Mouse (Mus musculus) forebrain, embryonic 14.5 days (tissue): ENCODE measurements at regions not wholly inside any gene's neighbourhood (a gene's known extent, or its start where the extent isn't known, plus 50 kb on each side); places are given as distances from the start of the nearest gene placed in this dataset.

Experiments used
- ATAC-seq: fragments of 200-750 bp; cut with Nextera tagmentation; 2 replicates; pipeline ENCODE4 v1.8.0; 2017; ENCODE audit warnings: mild to moderate bottlenecking, moderate library complexity
- DNase-seq: peaks from one replicate; pipeline ENCODE4 v3.0.0-alpha.2; 2015; ENCODE audit warnings: low spot score
- H3K27ac ChIP-seq: fragments of 300-500 bp; sonication (generic); 2 replicates; pipeline ENCODE4 v1.5.1; 2014; ENCODE audit warnings: low read depth, mild to moderate bottlenecking, control low read depth, low read length, moderate library complexity
- H3K27me3 ChIP-seq: fragments of 300-500 bp; sonication (generic); replicated peaks from 2 replicates; pipeline ENCODE4 v1.6.1; 2014; ENCODE audit warnings: low read length, control low read depth, mixed read lengths; ENCODE audit not compliant: control insufficient read depth, insufficient read depth
- H3K36me3 ChIP-seq: fragments of 300-500 bp; sonication (generic); 2 replicates; pipeline ENCODE4 v1.6.1; 2014; ENCODE audit warnings: low read length, control low read depth; ENCODE audit not compliant: control insufficient read depth, insufficient read depth
- H3K4me1 ChIP-seq: fragments of 300-500 bp; sonication (generic); 2 replicates; pipeline ENCODE4 v1.6.1; 2014; ENCODE audit warnings: antibody characterized with exemption, low read length, control low read depth; ENCODE audit not compliant: control insufficient read depth, insufficient read depth
- H3K4me2 ChIP-seq: fragments of 300-500 bp; sonication (generic); 2 replicates; pipeline ENCODE4 v1.6.1; 2014; ENCODE audit warnings: mild to moderate bottlenecking, control low read depth, low read length
- H3K4me3 ChIP-seq: fragments of 300-500 bp; sonication (generic); 2 replicates; pipeline ENCODE4 v1.5.1; 2014; ENCODE audit warnings: low read depth, low read length, control low read depth
- H3K9ac ChIP-seq: fragments of 300-500 bp; sonication (generic); 2 replicates; pipeline ENCODE4 v1.6.1; 2014; ENCODE audit warnings: mild to moderate bottlenecking, low read length, control low read depth, moderate library complexity
- H3K9me3 ChIP-seq: fragments of 300-500 bp; sonication (generic); replicated peaks from 2 replicates; pipeline ENCODE4 v1.6.1; 2016; ENCODE audit warnings: low read length, control low read depth, mixed read lengths; ENCODE audit not compliant: control insufficient read depth
- WGBS: fragments of 180-500 bp; shearing (Covaris S2); extraction: QIAGEN DNeasy Blood & Tissue Kit; methylation state at CpG from one replicate; pipeline ENCODE4 v1.1.7; 2014; 5-methylcytosine and 5-hydroxymethylcytosine counted together

DNA sequence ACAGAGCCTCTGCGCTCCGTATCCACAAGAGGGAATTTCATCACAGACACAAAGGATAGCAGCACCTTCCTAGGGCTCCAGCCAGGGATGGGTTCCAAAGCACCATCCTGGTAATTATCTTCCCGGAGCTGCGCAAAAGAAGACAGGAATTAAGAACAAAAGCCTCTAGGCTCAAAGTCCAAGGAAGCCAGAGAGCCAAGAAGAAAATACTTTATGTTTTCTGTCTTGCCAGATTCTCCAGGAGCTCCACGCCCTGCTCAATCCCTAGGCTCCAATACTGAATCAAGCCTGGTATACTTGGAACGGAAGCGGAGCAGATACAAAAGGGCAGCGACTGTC lies 54.4 kb downstream of the Irf2bpl start:
- Histone ChIP-seq H3K4me1 (peaks cover 44% of the 10 kb centered on the region), H3K27ac (no peak overlapping the region; the same call in 1 of the 2 replicates), H3K9me3 (no peaks in the 10 kb centered on the region), H3K4me2 (no peak overlapping the region), H3K27me3 (no peaks in the 10 kb centered on the region), H3K4me3 (no peak overlapping the region), H3K9ac (no peak overlapping the region), H3K36me3 (no peaks in the 10 kb centered on the region)
- ATAC-seq (no peak), DNase-seq (no peak)
- 37% methylated on average over 8 of the region's 8 CpGs for WGBS

DNA sequence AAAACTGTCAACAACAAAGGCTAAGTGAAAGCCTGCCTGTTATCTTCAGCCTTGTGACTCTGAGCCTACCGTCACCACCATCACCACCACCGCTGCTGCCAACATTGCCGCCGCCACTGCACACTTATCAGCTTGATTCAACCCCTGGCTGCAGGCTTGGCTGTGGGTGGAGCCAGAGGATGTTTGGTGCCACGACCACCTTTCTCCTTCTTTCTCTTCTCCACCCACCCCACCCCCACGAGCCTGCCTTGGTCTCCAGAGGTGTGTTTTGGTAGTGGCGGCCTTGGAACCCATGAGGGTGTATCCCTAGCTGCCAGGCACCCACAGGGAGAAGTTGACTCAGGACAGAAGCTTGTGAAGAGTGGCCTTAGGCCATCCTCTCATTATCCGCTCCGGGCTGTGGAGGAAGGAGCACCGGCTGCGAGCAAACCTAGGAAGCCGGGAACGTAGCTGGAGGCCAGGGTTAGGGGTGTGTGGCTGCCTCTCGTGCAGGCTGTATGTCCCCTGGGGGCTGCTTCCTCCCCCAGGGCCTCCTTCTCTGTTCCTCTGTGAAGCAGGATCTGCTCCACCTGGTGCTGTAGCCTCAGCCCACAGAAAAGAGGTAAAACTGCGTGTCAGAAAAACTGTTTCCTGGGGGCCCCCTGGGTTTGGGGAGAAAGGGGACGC lies 54.9 kb downstream of the Irf2bpl start:
- Histone ChIP-seq H3K27ac (no peak overlapping the region), H3K4me1 (peaks cover 49% of the 10 kb centered on the region), H3K4me2 (no peak overlapping the region), H3K27me3 (no peaks in the 10 kb centered on the region), H3K9ac (no peak overlapping the region), H3K4me3 (no peak overlapping the region), H3K9me3 (no peaks in the 10 kb centered on the region), H3K36me3 (no peaks in the 10 kb centered on the region)
- no peak for DNase-seq
- ATAC-seq, result no peak
- WGBS, result 58% methylated on average over 16 of the region's 16 CpGs

DNA sequence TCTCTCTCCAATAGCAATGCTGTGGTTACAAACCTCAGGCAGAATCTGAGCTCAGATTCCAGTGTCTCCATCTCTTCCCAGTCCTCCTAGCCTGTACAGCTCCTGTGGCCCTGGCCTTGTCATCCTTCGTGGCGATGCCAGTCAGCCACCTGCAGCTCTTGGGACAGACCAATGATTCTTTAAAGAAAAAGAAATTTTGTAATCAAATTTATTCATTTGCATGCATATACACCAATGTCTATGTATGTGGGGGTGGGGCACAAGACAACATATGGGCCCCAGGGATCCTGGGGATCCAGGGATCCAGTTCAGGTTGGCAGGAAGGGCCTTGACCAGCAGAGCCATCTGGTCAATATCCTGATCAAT lies 57.4 kb downstream of the Irf2bpl start:
- 0 out of 2 replicates have a peak overlapping the region, but pooled peaks have one; percentile 33 for H3K27ac ChIP-seq
- H3K4me1 ChIP-seq, result peaks cover 53% of the 10 kb centered on the region
- H3K27me3 ChIP-seq, result no peaks in the 10 kb centered on the region
- H3K4me3 ChIP-seq, result no peak overlapping the region
- no peaks in the 10 kb centered on the region for H3K9me3 ChIP-seq
- no peak overlapping the region for H3K9ac ChIP-seq
- 82% methylated on average over 2 of the region's 2 CpGs for WGBS
- H3K4me2 ChIP-seq, result no peak overlapping the region
- no peak for DNase-seq
- no peaks in the 10 kb centered on the region for H3K36me3 ChIP-seq
- ATAC-seq, result no peak

DNA sequence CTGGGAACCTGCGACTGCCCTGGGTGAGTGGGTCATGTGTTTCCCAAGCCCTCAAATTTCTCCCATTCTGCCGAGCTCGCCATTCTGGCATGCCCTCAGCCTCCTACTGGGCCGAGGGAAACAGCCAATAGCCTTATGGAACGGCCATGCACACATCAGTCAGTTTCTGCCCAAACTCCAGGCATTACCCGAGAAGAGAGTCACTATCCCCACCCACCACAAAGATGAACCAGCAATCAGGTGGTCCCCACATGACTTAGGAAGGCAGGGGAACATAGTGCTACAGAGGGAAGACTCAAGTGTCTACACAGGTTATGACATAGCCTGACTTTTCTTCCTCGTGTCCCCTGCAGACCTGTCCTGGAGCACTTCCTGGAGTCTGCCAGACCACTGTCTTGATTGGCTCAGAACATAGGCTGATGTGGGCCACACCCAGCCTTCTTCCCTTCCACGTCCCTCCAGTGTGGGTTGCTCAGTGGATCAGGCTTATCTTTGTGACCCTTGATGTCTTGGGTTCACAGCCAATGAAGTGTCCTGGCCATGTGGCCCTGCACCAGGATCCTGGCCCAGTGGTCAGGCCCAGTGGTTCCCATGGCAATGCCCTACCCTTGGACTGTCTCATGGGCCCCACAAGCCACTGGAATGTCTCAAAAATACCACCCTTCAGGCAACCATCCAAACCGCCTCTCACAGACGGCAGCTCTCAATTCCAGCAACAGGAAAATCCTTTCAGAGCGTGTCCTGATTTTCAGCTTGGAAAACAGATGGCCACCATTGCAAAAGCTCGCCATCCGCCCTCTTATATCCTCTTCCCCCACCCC lies 58.0 kb downstream of the Irf2bpl start:
- H3K9me3 ChIP-seq, result no peaks in the 10 kb centered on the region
- ATAC-seq (no peak), DNase-seq (peak; percentile 63)
- H3K9ac ChIP-seq, result no peak overlapping the region
- no peak overlapping the region for H3K4me3 ChIP-seq
- no peak overlapping the region for H3K4me2 ChIP-seq
- 49% methylated on average over 13 of the region's 13 CpGs for WGBS
- peaks cover 49% of the 10 kb centered on the region for H3K4me1 ChIP-seq
- no peaks in the 10 kb centered on the region for H3K36me3 ChIP-seq
- no peaks in the 10 kb centered on the region for H3K27me3 ChIP-seq
- peak overlapping the region; percentile 99; the same call in 1 of the 2 replicates for H3K27ac ChIP-seq

DNA sequence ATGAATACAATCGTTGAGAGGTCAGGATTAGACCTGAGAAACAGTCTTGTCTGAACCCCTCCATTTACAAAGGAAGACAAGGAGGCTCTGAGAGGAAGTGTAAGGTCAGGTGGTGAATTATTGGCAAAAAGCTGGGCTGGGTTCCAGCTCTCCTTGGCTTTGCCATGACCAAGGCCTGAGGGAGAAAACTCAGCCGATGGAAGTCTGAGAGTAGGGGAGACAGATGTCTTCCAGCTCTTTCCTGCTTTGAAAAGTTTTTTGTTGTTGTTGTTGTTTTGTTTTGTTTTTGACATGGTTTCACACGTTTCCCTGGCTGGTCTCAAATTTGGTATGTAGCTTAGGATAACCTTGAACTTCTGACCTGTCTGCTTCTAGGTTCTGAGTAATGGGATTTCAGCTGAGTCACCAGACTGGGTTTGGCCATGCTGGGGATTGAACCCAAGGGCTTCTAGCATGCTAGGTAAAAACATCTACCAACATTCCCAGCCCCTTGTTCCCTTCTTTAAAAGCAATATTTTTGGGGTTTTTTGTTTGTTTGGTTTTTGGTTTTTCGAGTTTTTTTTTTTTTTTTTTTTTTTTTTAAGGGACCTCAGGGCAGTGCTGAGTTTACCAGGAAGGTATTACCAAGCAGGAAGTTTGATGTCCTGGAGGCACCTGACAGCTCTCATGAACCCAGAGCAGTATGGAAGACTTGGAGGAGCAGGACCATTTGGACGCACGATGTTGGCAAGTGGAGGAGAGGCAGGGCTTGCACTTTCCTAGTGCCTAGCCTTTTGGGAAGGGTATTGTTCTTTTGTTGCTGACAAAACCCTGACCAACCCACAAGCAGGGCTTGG lies 58.8 kb downstream of the Irf2bpl start:
- peak overlapping the region; percentile 99 for H3K27ac ChIP-seq
- H3K9ac ChIP-seq, result no peak overlapping the region
- no peaks in the 10 kb centered on the region for H3K9me3 ChIP-seq
- no peak overlapping the region for H3K4me2 ChIP-seq
- 33% methylated on average over 6 of the region's 6 CpGs for WGBS
- peaks cover 53% of the 10 kb centered on the region for H3K4me1 ChIP-seq
- DNase-seq, result no peak
- no peaks in the 10 kb centered on the region for H3K27me3 ChIP-seq
- H3K36me3 ChIP-seq, result no peaks in the 10 kb centered on the region
- H3K4me3 ChIP-seq, result no peak overlapping the region
- ATAC-seq, result no peak

DNA sequence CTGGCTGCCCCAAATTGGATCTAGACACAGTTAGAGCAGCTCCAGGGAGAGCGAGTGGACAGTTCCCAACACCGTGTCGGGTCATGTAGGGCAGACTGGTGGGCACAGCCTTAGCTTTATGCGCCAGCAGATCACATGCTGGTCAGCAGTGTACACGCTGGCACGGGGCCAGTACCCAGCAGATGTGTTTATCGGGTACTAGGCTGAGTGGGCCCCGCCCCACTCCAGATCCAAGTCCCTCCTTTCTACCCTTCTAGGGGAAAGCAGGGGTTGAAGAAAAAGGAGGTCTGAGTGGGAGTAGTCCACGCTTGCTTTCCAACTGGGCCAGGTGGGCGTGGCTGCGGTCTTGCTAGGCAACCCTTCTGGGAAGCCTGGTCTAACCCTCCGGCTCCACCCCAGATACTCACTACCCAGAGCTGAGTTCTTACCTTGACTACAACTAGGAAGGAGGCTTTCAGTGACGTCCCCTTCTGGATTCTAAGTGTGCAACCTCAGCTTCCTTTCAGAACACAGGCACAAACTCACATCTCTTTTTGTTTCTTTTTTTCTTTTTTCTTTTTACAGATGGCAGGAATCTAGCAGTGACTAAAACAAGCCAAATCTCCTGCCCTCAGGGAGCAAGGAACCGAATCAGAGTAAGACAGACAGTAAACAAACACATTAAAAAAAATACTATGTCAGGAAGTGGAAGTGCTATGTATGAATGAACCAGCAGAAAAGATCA lies 59.6 kb downstream of the Irf2bpl start:
- Histone ChIP-seq H3K36me3 (no peaks in the 10 kb centered on the region), H3K27me3 (no peaks in the 10 kb centered on the region), H3K4me2 (peak overlapping the region; percentile 44), H3K9me3 (no peaks in the 10 kb centered on the region), H3K9ac (peak overlapping the region; percentile 25), H3K4me3 (no peak overlapping the region), H3K27ac (peak overlapping the region; percentile 99), H3K4me1 (peaks cover 47% of the 10 kb centered on the region)
- under 1% methylated on average over 14 of the region's 14 CpGs for WGBS
- ATAC-seq (peak; percentile 51), DNase-seq (peak; percentile 86)

DNA sequence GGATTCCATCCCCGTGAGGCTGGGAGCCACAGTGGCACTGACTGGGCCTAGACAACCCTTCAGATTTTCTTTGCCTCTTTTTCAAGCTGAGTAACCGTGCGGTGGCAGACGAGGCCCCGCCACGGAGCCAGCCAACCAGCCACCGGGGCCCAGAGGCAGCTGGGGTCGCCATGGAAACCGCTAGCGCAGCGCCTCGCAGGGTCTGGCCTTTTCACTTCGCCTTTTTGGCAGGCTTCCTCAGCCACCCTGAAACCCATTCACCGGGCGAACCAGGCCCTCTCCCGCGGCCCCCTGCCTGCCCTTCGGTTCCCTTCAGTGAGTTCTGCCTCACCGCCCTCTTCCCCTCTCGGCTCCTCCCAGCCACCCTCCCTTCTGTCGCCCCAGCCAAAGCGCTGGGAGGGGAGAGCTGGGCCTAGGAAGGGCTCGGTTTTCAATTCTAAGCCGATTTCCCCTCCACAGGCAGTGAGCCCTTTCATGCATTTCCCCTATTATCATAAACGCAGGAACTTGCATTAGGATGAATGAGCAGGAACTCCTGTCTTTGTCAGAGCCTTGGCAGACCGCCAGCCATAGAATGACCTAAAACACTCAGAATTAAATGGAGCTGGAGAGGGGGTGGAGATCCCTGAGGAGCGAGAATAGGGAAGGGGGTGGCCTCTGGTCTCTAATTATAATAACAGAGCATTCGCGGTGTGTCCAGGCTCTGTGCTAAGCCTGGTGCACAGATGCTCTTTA lies 60.6 kb downstream of the Irf2bpl start:
- peak overlapping the region; percentile 57 for H3K9ac ChIP-seq
- H3K27me3 ChIP-seq, result no peaks in the 10 kb centered on the region
- ATAC-seq (peak; percentile 92), DNase-seq (peak; percentile 99)
- no peaks in the 10 kb centered on the region for H3K36me3 ChIP-seq
- H3K9me3 ChIP-seq, result no peaks in the 10 kb centered on the region
- H3K4me3 ChIP-seq, result peak overlapping the region; percentile 7
- peaks cover 42% of the 10 kb centered on the region for H3K4me1 ChIP-seq
- under 1% methylated on average over 29 of the region's 29 CpGs for WGBS
- H3K4me2 ChIP-seq, result peak overlapping the region; percentile 44
- H3K27ac ChIP-seq, result peak overlapping the region; percentile 99

DNA sequence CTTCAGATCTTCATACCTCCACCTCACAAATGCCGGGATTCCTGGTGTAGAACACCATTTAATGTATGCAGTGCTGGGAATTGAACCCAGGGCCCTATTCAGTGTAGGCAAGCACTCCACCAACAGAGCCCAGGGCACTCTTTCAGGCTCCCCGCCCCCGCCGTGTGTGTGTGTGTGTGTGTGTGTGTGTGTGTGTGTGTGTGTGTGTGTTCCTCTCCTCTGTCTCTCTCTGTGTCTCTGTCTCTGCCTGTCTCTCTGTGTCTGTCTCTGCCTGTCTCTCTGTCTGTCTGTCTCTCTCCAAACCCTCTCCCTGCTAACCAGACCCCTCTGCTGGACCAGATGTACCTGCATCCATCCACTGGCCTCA lies 61.1 kb downstream of the Irf2bpl start:
- Histone ChIP-seq H3K4me3 (peak overlapping the region; percentile 7), H3K4me1 (peaks cover 43% of the 10 kb centered on the region)
- ATAC-seq, result no peak

More for the DNA sequence above, 61.1 kb downstream of the Irf2bpl start:
- Histone ChIP-seq H3K36me3 (no peaks in the 10 kb centered on the region), H3K27me3 (no peaks in the 10 kb centered on the region), H3K4me2 (peak overlapping the region; percentile 44), H3K9ac (peak overlapping the region; percentile 57), H3K9me3 (no peaks in the 10 kb centered on the region), H3K27ac (peak overlapping the region; percentile 99)
- WGBS, result 17% methylated on average over 4 of the region's 4 CpGs
- DNase-seq, result no peak
